Mouse (Mus musculus): ENCODE measurements around the gene Sema6d. TPM values are rescaled to one million over a fixed set of nuclear protein-coding genes. Genes with fewer than 3 reads are reported as not detected.

The Sema6d gene
- total RNA-seq, 1 experiment from 2014 or later = not detected

DNA sequence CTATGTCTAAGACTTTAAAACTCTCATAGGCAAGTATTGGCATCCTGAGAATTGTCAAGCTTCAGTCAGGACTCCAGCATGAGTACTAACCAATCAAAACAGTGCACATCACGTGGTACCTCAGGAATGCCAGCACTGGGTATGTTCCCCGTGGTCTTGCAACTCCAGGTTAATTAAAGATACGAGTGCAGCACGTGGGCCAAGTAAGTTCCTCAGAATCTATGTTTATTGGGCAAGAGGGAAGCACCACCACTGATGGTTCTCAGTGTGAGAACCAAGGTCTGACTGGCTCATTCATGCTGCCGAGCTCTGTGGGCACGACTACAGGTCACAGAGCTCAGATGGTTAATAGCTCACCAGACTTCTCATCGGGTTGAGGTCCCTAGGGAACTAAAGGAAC, 536.7 kb downstream of the Sema6d start:
- ATAC-seq (replicated peaks in 1 of 2; ENCODE audit: insufficient read depth in 1 of 2, low FRiP score in 2 of 2, low TSS enrichment in 1 of 2, low read depth in 1 of 2, poor library complexity in 2 of 2, severe bottlenecking in 2 of 2) = no peak

DNA sequence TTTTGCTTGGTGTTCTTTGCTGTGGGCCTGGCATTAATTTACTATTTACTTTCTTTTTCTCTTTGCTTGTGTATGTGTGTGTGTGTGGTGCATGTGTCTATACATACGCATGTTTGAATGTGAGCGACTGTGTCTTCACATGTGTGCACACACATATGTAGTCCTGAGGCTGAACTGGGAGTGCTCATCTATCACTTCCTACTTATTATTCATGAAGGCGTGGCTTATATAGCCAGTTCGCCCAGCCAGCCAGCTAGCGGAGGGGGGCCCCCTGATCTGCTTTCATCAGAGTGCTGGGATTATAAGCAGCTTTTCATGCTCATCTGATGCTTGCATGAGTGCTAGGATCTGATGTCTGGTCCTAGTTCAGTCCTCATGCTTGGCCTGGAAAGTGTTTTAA, 537.9 kb downstream of the Sema6d start:
- ATAC-seq (replicated peaks in 1 of 2; ENCODE audit: insufficient read depth in 1 of 2, low FRiP score in 2 of 2, low TSS enrichment in 1 of 2, low read depth in 1 of 2, poor library complexity in 2 of 2, severe bottlenecking in 2 of 2) = no peak

DNA sequence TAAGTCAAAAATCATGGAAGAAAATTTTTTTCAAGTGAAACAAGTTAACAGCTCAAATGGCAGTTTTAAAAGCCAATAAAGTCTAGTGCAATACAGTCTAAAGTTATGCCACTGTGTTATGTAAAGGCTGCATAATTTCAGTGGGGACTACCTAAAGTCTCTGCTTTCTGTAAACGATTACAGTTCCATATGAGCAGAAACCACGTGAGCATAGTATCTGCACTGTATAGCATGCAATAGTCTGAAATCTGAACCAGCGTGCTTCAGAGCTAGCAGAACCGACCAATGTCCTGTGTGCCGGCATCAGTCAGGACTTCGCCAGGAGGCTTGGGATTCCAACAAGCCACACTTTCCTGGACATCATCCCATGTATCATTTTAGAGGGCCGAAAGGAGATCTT, 538.9 kb downstream of the Sema6d start:
- ATAC-seq (replicated peaks in 1 of 2; ENCODE audit: insufficient read depth in 1 of 2, low FRiP score in 2 of 2, low TSS enrichment in 1 of 2, low read depth in 1 of 2, poor library complexity in 2 of 2, severe bottlenecking in 2 of 2) = no peak

DNA sequence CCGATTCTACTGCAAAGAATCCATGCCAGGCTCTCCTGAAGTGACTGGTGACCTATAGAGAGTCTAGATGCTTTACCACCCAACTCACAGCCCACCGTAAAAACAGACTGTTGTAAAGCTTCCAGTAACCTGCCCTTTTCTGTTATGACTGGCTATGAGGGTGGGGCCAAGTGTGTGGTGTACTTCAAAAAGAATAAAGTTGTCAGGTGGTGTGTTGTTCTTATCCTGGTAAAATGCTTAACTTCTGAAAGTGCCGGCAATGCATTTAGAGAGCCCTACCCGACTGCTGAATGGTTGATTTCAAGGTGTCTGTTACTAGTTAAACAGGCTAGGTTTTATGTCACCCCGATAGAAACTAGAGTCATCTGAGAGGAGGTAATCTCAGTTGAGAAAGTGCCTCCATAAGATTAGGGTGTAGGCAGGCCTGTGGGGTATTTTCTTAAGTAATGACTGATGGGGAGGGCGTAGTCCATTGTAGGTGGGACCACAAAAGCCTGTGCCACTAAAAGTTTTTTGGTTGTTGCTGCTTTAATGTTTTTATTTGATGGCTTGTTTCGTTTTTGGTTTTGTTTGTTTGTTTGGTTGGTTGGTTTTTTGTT, 544.7 kb downstream of the Sema6d start:
- no peak for ATAC-seq (replicated peaks in 1 of 2; ENCODE audit: insufficient read depth in 1 of 2, low FRiP score in 2 of 2, low TSS enrichment in 1 of 2, low read depth in 1 of 2, poor library complexity in 2 of 2, severe bottlenecking in 2 of 2)

DNA sequence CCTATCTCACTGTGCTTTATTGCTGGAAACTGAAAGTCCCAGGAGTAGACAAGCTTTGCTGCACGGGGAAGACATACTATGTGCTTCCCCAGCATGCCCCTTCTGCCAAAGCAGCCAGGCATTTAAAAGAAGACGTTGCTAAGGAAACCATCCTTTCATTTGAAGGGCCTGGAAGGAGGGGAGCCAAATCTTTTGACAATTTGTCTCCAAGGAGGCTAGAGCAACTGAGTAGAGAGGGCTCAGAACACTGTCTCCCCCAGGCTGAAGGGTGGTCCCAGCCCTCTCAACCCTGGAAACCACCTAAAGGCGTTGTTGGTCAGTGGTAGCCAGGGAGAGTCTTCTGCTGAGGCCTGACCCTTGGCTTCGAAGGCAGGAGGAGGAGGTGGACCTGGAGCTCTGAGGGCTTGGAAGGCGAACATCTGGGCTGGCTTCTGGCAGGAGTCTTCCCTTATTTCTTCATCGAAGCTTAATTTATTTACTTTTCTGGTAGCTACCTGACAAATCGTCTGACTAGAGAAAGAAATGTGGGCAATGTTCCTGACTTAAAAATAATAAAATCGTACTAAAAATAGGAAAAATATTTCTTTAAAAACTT, 545.6 kb downstream of the Sema6d start:
- no peak for ATAC-seq (replicated peaks in 1 of 2; ENCODE audit: insufficient read depth in 1 of 2, low FRiP score in 2 of 2, low TSS enrichment in 1 of 2, low read depth in 1 of 2, poor library complexity in 2 of 2, severe bottlenecking in 2 of 2)

DNA sequence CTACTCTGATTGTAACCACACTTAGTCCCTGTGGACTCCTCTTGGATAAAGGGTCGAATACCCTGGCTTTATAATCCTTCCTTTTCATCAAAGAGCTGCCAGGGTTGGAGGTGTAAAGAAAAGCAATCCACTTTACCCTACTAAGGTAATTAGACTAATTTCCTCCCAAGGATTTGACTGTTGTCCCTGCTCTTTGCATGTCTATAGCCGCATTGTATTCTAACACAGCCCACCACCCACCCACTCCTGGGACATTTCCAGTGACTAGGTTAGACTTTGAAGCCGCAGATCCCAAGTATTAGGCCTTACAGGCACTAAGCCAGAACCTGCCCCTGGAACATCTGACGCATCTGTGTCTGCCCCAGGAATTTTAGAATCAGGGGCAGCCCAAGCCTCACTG, 547.3 kb downstream of the Sema6d start:
- ATAC-seq (replicated peaks in 1 of 2; ENCODE audit: insufficient read depth in 1 of 2, low FRiP score in 2 of 2, low TSS enrichment in 1 of 2, low read depth in 1 of 2, poor library complexity in 2 of 2, severe bottlenecking in 2 of 2) = no peak

DNA sequence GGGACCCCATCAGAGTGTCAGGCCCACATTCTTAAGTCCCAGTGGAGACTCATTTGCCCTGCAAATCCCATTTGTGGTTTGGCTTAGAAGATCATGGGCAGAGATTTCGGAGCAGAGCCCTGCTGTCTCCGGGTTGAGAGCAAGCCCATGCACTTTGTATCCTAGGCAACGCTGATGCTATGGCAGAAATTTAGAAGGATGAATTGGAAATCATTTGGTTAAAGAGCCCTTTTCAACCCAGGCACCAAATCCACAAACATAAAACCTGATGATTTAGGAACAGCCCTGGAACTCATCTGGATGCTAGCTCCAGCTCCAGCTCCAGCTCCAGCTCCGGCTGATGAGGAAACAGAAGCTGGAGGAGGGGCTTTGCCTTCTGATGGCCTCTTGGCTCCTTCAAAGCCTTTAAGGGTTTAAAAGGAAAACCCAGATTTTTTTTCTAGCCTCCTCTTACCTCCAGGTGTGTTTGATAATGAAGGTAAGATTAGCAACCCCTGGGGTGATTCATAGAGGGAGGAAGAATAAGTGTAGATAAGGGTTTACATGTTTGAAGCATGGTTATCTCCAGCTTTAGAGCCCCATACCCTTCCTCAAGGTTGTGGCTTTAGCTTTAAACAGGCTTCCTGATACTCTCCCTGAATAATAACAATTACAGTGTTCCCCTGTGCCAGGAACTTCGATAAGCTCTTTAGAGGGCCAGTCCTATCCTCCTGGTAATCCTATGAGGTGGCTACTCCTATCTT, 549.6 kb downstream of the Sema6d start:
- no peak for ATAC-seq (replicated peaks in 1 of 2; ENCODE audit: insufficient read depth in 1 of 2, low FRiP score in 2 of 2, low TSS enrichment in 1 of 2, low read depth in 1 of 2, poor library complexity in 2 of 2, severe bottlenecking in 2 of 2)

DNA sequence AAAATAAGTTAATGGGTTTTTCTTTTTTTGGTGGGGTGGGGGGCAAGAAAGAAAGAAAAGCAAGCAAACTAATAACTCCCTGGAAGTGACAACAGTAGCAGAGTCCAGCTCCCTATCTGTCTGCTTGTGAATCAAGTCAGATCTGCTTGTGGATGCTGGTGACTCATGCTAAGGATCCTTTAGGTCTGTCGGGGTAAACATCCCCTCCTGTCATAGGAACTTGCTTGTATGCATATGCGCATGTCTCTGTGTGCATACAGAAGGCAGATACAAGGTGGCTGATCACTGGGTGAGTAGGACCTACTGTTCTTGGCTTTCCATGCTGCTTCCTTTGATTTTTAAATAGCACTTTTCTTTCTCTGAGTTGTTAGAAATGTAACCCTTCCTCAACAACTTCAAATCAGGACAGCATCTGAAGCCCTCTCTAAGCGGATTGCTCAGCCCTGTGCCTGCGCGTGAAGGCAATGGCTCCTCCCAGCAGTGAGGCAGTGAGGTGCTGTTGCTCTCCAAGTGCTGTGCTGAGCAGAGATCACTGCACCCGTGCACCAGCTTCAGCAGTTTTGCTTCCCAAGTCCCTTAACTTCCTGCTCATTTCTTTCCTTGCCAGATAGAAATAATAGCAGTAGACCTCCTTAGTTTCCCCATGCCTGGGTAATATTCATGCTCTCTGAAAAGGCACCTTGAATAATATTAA, 550.9 kb downstream of the Sema6d start:
- ATAC-seq (replicated peaks in 1 of 2; ENCODE audit: insufficient read depth in 1 of 2, low FRiP score in 2 of 2, low TSS enrichment in 1 of 2, low read depth in 1 of 2, poor library complexity in 2 of 2, severe bottlenecking in 2 of 2) = no peak

DNA sequence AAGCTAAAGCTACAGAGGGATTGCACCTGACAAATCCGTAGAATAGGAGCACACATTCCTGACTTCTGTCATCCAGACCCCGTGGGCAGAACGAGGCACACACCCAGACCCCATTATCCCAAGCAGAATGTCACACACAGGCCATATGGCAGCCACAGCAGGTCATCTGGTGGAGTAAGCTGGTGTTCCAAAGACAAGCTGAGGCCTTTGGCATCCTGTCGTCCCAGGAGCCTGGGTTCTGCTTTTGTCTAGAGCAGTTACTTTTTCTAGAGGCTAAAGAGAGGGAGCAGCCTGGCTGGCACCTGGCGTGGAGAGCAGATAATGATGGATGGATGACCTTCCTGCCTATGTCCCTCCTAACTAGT, 551.4 kb downstream of the Sema6d start:
- no peak for ATAC-seq (replicated peaks in 1 of 2; ENCODE audit: insufficient read depth in 1 of 2, low FRiP score in 2 of 2, low TSS enrichment in 1 of 2, low read depth in 1 of 2, poor library complexity in 2 of 2, severe bottlenecking in 2 of 2)

DNA sequence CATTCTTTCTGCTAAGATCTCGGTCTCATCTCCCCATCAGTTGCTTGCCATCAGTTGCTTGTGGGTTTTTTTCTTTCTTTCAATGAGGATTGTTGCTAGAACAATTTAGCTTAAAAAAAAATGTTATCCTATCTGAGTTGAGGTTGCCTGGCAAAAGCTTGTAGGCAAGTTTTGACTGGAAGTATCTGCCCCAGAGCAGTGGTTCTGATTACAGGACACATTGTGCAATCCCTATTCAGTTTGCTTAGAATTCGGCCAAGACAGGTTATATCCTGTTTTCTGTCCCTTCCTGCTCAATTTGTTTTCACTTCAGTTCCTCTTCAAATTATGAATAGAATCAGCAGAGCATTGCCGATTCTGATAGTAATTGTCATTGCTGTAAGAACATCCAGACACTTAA, 552.4 kb downstream of the Sema6d start:
- no peak for ATAC-seq (replicated peaks in 1 of 2; ENCODE audit: insufficient read depth in 1 of 2, low FRiP score in 2 of 2, low TSS enrichment in 1 of 2, low read depth in 1 of 2, poor library complexity in 2 of 2, severe bottlenecking in 2 of 2)

DNA sequence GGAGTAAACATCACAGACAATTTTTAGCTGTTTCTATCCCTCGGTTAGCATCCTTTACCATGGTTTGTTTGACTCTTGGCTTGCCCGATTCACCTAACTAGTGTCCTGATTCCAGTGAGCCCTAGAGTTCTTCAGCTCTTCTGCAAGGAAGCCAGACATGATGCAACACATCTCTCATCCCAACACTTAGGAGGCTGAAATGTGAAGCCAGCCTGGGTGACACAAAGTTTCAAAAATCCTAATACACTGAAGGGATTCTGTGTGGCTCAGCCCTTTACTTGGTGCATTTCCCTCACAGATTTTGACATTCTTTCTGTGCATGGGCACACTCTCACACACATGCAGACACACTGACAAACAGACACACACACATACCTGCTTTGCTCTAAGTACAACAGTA, 560.8 kb downstream of the Sema6d start:
- ATAC-seq (replicated peaks in 1 of 2; ENCODE audit: insufficient read depth in 1 of 2, low FRiP score in 2 of 2, low TSS enrichment in 1 of 2, low read depth in 1 of 2, poor library complexity in 2 of 2, severe bottlenecking in 2 of 2) = no peak

DNA sequence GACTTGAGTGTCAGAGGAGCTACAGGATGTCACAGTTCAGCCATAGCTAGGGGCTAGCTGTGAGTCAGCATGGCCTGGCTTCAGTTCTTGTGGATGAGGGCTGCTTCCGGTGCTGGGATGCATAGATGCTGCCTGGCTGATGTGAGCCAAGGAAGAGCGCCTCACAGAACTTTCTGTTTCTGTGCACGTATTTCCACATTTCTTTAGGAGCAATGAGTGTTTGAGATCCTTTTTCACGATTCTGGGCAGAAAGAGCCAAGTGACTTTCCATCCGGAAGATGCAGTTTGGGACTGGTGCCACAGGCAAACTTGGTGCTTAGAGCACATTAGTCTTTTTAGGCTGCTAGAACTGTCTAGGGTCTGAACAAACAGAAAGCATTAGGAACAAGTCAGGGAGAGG, 561.4 kb downstream of the Sema6d start:
- ATAC-seq (replicated peaks in 1 of 2; ENCODE audit: insufficient read depth in 1 of 2, low FRiP score in 2 of 2, low TSS enrichment in 1 of 2, low read depth in 1 of 2, poor library complexity in 2 of 2, severe bottlenecking in 2 of 2) = no peak

DNA sequence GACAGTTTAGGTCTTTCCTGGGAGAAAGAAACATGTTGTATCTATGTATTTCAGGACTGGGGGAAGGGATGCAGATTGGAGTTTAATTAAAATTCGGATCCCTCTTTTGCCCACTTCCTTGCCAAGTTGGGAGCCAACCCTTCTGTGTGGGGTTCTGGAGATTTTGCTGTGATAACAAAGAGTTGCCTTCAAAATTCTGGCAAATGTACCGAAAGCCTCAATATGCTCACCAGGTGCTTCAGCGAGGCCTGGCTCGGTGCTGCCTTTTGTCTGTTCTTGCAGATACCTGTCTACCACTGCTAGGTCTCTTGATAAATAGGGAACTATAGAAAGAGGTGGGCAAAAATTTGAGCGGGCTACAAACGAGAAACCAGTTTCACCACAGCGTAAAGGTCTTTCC, 563.4 kb downstream of the Sema6d start:
- no peak for ATAC-seq (replicated peaks in 1 of 2; ENCODE audit: insufficient read depth in 1 of 2, low FRiP score in 2 of 2, low TSS enrichment in 1 of 2, low read depth in 1 of 2, poor library complexity in 2 of 2, severe bottlenecking in 2 of 2)

DNA sequence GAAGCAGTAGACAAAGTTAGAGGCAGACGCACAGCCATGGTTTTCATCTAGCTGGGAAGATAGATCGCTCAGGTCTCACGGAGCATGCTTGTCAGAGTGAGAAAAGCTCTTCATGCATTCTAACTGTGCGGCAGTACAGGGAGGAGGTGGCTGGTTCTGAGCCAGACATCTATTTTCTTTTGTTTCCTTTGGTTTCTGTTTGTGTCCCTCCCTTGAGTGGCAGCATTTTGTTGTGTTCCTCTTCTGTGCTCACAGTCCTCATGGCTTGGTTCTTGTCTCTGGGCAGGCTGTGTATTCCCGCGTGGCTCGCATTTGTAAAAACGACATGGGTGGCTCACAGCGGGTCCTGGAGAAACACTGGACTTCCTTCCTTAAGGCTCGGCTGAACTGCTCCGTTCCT, 567.6 kb downstream of the Sema6d start:
- no peak for ATAC-seq (replicated peaks in 1 of 2; ENCODE audit: insufficient read depth in 1 of 2, low FRiP score in 2 of 2, low TSS enrichment in 1 of 2, low read depth in 1 of 2, poor library complexity in 2 of 2, severe bottlenecking in 2 of 2)

DNA sequence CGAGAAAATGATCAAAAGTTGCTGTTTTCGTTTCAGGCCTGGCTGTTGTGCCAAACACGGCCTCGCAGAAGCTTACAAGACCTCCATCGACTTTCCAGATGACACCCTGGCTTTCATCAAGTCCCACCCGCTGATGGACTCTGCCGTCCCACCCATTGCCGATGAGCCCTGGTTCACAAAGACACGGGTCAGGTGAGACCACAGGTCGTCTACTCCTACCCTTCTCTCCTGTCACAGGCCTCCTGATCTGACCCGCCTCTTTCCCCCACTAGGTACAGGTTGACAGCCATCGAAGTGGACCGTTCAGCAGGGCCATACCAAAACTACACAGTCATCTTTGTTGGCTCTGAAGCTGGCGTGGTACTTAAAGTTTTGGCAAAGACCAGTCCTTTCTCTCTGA, 568.6 kb downstream of the Sema6d start:
- ATAC-seq (replicated peaks in 1 of 2; ENCODE audit: insufficient read depth in 1 of 2, low FRiP score in 2 of 2, low TSS enrichment in 1 of 2, low read depth in 1 of 2, poor library complexity in 2 of 2, severe bottlenecking in 2 of 2) = no peak

DNA sequence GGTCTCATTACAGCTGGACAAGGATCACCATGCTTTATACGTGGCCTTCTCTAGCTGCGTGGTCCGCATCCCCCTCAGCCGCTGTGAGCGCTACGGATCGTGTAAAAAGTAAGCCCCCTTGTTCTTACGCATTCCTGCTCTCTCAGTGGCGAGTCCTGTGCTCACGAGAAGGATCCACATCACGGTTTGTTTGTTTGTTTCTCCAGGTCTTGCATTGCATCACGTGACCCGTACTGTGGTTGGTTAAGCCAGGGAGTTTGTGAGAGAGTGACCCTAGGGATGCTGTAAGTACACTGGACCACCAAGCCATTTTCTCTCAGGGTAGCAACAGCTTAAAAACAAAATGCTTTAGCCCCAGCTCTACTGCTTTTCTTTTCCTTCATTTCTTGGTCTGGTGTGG, 569.8 kb downstream of the Sema6d start:
- ATAC-seq (replicated peaks in 1 of 2; ENCODE audit: insufficient read depth in 1 of 2, low FRiP score in 2 of 2, low TSS enrichment in 1 of 2, low read depth in 1 of 2, poor library complexity in 2 of 2, severe bottlenecking in 2 of 2) = no peak

DNA sequence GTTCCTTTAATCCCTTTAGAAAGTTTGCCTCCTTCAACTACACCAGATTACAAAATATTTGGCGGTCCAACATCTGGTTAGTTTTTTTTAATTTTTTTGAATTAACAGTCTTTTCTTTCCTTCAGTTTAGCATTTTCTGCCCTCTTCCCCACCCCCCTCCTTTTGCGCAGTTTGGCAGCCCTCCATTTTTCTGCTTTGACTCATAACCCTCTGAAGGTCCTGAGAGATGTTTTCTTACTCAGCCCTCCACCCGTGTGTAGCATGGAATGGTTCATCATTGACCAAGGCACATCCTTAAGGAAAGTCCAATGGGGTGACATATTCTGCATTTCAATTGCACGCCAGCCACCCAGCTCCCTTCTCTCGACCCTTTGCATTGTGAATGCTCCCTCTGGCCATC, 570.9 kb downstream of the Sema6d start:
- no peak for ATAC-seq (replicated peaks in 1 of 2; ENCODE audit: insufficient read depth in 1 of 2, low FRiP score in 2 of 2, low TSS enrichment in 1 of 2, low read depth in 1 of 2, poor library complexity in 2 of 2, severe bottlenecking in 2 of 2)

DNA sequence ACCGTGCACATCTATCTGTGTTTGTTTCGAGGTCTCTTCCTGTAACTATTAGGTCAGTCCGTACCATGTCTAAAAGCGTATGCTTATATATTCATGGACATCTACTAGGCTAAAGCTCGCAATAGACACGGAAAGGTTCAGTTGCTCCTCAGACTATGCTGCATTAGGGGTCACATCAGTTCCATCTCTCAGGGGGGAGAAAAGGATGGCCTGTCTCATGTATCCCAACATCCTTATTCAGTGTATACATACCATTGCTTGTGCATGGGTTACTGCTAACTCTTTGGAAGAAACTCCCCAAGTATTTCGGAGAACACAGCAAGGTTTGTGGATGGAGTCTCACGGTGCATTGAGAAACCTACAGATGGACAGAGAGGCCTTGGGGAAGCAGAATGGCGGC, 571.5 kb downstream of the Sema6d start:
- no peak for ATAC-seq (replicated peaks in 1 of 2; ENCODE audit: insufficient read depth in 1 of 2, low FRiP score in 2 of 2, low TSS enrichment in 1 of 2, low read depth in 1 of 2, poor library complexity in 2 of 2, severe bottlenecking in 2 of 2)
